Mouse (Mus musculus) small intestine, adult 2 months (tissue): ENCODE data around the gene Gpx3. TPM values are rescaled to one million over a fixed set of nuclear protein-coding genes. Genes with fewer than 3 reads are reported as not detected.
A peak's percentile ranks its signal among the peaks of the same experiment; 100 is the strongest.
"Not testable (repeated sequence)": the region's sequence is repeated elsewhere in the genome, so short reads cannot be mapped to it uniquely, and the experiment has no call there.

ENCODE experiments used
- H3K27ac ChIP-seq: fragments of 200-500 bp; 2 replicates; pipeline ENCODE4 v1.5.1; 2012; ENCODE audit warnings: low read depth, low read length, control low read depth, inconsistent platforms; ENCODE audit not compliant: insufficient read depth
- H3K27me3 ChIP-seq: fragments of 200-500 bp; 2 replicates; pipeline ENCODE4 v1.6.1; 2012; ENCODE audit warnings: mild to moderate bottlenecking, moderate library complexity, low read length, inconsistent platforms; ENCODE audit not compliant: control insufficient read depth, insufficient read depth
- H3K36me3 ChIP-seq: fragments of 200-500 bp; 2 replicates; pipeline ENCODE4 v1.6.1; 2012; ENCODE audit warnings: mild to moderate bottlenecking, low read length, control low read depth, inconsistent platforms; ENCODE audit not compliant: control insufficient read depth, insufficient read depth
- H3K4me1 ChIP-seq: fragments of 200-500 bp; 2 replicates; pipeline ENCODE4 v1.6.1; 2012; ENCODE audit warnings: low read length, inconsistent platforms, mixed read lengths; ENCODE audit not compliant: control insufficient read depth, insufficient read depth, insufficient read length
- H3K4me3 ChIP-seq: fragments of 200-500 bp; 2 replicates; pipeline ENCODE4 v1.5.1; 2012; ENCODE audit warnings: low read depth, mild to moderate bottlenecking, control low read depth, inconsistent platforms, low read length, moderate library complexity
- CTCF ChIP-seq: fragments of 200-500 bp; IDR thresholded peaks from 2 replicates; pipeline ENCODE4 v1.5.1; 2012; ENCODE audit warnings: low read depth, mild to moderate bottlenecking, control low read depth, inconsistent platforms, low read length, moderate library complexity, mixed read lengths; ENCODE audit not compliant: insufficient replicate concordance, insufficient read length; ENCODE audit errors: extremely low read depth
- POLR2A ChIP-seq: fragments of 200-500 bp; IDR thresholded peaks from 2 replicates; pipeline ENCODE4 v1.6.1; 2012; ENCODE audit warnings: low read depth, mild to moderate bottlenecking, control low read depth, inconsistent platforms, low read length, moderate library complexity
- WGBS: fragments of 180-500 bp; shearing (Covaris S2); methylation state at CpG from one replicate; pipeline ENCODE4 v1.1.7; 2018; 5-methylcytosine and 5-hydroxymethylcytosine counted together
- polyA plus RNA-seq: library from polyadenylated mRNA; depleted of rRNA; stranded (reverse); fragments of >200 nt; gene quantifications from 2 replicates; pipeline ENCODE4 v1.2.3, GENCODE M21; 2012

The Gpx3 gene
- polyA plus RNA-seq, 1 experiment, result 90.3 TPM

DNA sequence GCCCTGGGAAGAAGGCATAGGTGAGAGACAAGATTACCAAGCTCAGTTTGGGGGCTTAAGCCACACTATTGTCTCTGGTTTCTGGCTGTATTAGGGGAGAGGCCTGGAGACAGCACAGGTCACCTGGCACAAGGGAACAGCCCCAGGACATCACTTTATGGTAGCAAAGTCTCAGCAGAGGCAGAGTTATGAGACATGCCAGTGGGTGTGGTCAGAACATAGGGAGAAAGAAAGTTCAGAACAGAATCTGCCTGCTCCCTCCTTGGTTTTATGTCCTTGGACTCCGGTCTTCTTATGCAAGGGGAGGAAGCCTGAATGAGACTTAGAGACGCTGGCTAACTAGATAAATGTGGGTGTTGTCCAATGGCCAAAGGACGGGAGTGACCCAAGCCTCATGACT is 42.4 kb downstream of the Gpx3 start:
- Histone ChIP-seq H3K27me3 (no peaks in the 10 kb centered on the region), H3K36me3 (peaks cover 16% of the 10 kb centered on the region), H3K4me1 (peaks cover 62% of the 10 kb centered on the region), H3K27ac (peak overlapping the region; percentile 99), H3K4me3 (no peak overlapping the region)
- 35% methylated on average over 3 of the region's 3 CpGs for WGBS
- TF ChIP-seq CTCF (no peak), POLR2A (no peak)

- Histone ChIP-seq H3K4me1 (peaks cover 55% of the 10 kb centered on the region), H3K36me3 (peaks cover 24% of the 10 kb centered on the region), H3K27me3 (no peaks in the 10 kb centered on the region), H3K4me3 (no peak overlapping the region), H3K27ac (peak overlapping the region; percentile 77)
- no peak for TF ChIP-seq POLR2A
- TF ChIP-seq CTCF, result no peak
- 50% methylated on average over 1 of the region's 1 CpGs for whole genome bisulfite sequencing
Observed at GRCm38 (mm10) chr11:54949717-54950116, 47.5 kb downstream of the Gpx3 start.

DNA sequence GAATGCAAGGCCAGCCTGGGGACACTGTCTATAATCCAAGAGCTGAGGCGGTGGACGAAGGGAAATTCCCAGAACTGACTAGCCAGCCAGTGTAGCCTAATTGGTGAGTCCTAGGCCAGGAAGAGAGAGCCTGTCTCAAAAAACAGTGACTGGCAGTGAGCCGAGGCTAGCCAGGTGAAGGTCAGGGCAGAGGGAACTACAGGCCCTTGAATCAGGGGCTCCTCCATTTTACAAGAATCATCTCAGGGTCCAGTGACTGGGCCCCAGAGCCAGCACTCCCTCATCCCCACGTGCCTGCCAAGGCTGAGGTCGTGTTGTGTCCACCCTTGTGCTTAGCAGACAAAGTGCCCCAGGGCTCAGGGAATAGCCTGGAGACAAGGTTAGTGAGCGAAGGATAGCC is 48.4 kb downstream of the Gpx3 start:
- H3K4me1 ChIP-seq, result peaks cover 49% of the 10 kb centered on the region
- peak overlapping the region; percentile 30; the same call in 1 of the 2 replicates for H3K27ac ChIP-seq
- H3K4me3 ChIP-seq, result no peak overlapping the region
- TF ChIP-seq POLR2A (no peak), CTCF (no peak)
- WGBS, result 78% methylated on average over 6 of the region's 6 CpGs
- H3K27me3 ChIP-seq, result no peaks in the 10 kb centered on the region
- peaks cover 24% of the 10 kb centered on the region for H3K36me3 ChIP-seq

GRCm38 (mm10) chr11:54952651-54953050 is 50.4 kb downstream of the Gpx3 start:
- 65% methylated on average over 6 of the region's 6 CpGs for WGBS
- TF ChIP-seq CTCF (no peak), POLR2A (no peak)
- peaks cover 13% of the 10 kb centered on the region for H3K36me3 ChIP-seq
- peaks cover 35% of the 10 kb centered on the region for H3K4me1 ChIP-seq
- H3K4me3 ChIP-seq, result peak overlapping the region; percentile 23
- H3K27ac ChIP-seq, result peak overlapping the region; percentile 30; the same call in 1 of the 2 replicates
- H3K27me3 ChIP-seq, result no peaks in the 10 kb centered on the region

GRCm38 (mm10) chr11:54953993-54954446 is 51.8 kb downstream of the Gpx3 start:
- Histone ChIP-seq H3K27ac (peak overlapping the region; percentile 35), H3K4me3 (peak overlapping the region; percentile 55), H3K27me3 (no peaks in the 10 kb centered on the region), H3K36me3 (peaks cover 12% of the 10 kb centered on the region), H3K4me1 (peaks cover 39% of the 10 kb centered on the region)
- no peak for TF ChIP-seq POLR2A
- TF ChIP-seq CTCF, result no peak
- WGBS, result 42% methylated on average over 9 of the region's 9 CpGs

- TF ChIP-seq POLR2A (no peak), CTCF (no peak)
- peaks cover 12% of the 10 kb centered on the region for H3K36me3 ChIP-seq
- H3K27ac ChIP-seq, result peak overlapping the region; percentile 59; the same call in 1 of the 2 replicates
- peak overlapping the region; percentile 57 for H3K4me3 ChIP-seq
- 64% methylated on average over 8 of the region's 8 CpGs for WGBS
- peaks cover 40% of the 10 kb centered on the region for H3K4me1 ChIP-seq
- H3K27me3 ChIP-seq, result no peaks in the 10 kb centered on the region
Observed at GRCm38 (mm10) chr11:54954716-54955115, 52.5 kb downstream of the Gpx3 start.

DNA sequence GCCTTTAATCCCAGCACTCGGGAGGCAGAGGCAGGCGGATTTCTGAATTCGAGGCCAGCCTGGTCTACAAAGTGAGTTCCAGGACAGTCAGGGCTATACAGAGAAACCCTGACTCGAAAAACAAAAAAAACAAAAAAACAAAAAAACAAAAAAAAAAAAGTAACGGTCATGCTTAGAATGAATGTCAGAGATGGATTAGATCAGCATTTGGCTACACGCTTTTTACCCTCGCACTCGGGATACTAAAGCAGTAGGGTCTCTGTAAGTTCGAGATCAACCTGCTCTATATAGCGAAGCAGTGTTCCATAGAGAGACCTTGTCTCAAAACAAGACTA is 53.1 kb downstream of the Gpx3 start:
- not testable (repeated sequence) for H3K27me3 ChIP-seq
- Histone ChIP-seq H3K27ac (peak overlapping the region; percentile 97), H3K4me1 (peaks cover 40% of the 10 kb centered on the region), H3K36me3 (peaks cover 11% of the 10 kb centered on the region), H3K4me3 (peak overlapping the region; percentile 90)
- 22% methylated on average over 10 of the region's 10 CpGs for WGBS

DNA sequence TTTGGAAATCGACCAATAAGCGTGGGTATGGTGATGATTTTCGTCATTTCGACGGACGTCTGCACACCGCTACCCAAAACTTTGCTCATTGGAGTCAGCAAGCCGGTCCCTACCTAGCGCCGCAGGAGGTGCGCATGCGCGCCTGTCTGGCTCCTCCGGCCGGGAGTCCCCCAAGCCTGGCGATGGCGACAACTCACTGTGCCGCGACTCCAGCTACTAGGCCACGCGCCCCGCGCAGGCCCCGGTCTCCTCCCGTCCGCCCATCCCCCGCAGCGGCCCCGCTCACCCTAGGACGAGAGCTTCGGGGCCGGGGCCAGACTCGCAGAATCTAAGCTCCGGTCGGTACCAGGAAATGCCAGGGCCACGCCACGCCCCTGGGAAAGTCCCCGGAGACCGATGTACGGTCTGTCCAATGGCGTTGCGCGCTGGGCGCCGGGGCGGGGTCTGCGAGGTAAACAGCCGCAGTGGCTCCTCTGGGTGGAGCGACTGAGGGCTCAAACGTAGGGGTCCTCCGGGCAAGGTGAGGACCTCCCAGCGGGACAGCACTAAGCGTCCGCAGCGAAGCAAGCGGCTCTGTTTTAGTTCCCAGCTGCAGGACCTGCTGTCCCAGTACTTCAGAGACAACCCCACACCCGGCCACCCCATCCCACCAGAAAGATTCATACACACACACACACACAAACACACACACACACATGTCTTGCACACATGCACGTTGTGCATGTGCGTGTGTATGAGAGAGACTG is 53.7 kb downstream of the Gpx3 start:
- under 1% methylated on average over 59 of the region's 59 CpGs for WGBS
- H3K27me3 ChIP-seq, result no peaks in the 10 kb centered on the region
- H3K27ac ChIP-seq, result peak overlapping the region; percentile 97
- TF ChIP-seq POLR2A (peak; percentile 80), CTCF (no peak)
- peak overlapping the region; percentile 90 for H3K4me3 ChIP-seq
- H3K36me3 ChIP-seq, result peaks cover 5% of the 10 kb centered on the region; the same call in 1 of the 2 replicates
- peaks cover 36% of the 10 kb centered on the region for H3K4me1 ChIP-seq
